Mouse (Mus musculus) bone marrow macrophage, adult 2 months (primary cell): ENCODE data around the gene Prkaa1.

ENCODE experiments used
- CTCF ChIP-seq: IDR thresholded peaks from 2 replicates; pipeline ENCODE4 v1.5.1; 2012; ENCODE audit warnings: low read depth, mild to moderate bottlenecking, low read length, moderate library complexity
- POLR2A ChIP-seq: IDR thresholded peaks from 2 replicates; pipeline ENCODE4 v1.6.1; 2012; ENCODE audit warnings: mild to moderate bottlenecking, low read depth, low read length, borderline replicate concordance

GRCm38 (mm10) chr15:5173217-5173820 is 29.7 kb downstream of the Prkaa1 start:
- no peak for TF ChIP-seq POLR2A
- TF ChIP-seq CTCF: no peak
